Mouse (Mus musculus): Measurements from ENCODE around the gene Pkd1l1.

Pkd1l1 gene

DNA sequence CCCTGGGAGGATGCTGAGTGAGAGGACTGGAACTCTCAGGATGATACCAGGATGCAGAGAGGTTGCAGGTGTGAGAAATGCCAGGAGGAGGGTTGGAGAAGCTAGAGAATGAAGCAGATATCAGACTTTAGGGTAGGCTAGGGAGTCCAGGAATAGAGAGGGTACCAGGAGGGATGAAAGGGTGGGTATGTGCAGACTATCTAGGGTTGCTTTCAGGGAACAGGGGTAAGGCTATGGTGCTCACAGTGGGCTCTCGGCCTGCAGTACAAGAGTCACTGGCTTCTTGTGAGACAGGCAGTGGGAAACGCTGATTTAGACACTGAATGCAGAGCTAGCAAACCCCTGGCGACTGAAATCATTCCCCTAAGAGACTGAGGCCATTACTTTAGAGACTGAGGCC lies at the start of gene Pkd1l1:
Gene Pkd1l1, minus strand, starts transcription at position 101 of the 400 bp plus-strand sequence.
- DNase-seq: no peak

DNA sequence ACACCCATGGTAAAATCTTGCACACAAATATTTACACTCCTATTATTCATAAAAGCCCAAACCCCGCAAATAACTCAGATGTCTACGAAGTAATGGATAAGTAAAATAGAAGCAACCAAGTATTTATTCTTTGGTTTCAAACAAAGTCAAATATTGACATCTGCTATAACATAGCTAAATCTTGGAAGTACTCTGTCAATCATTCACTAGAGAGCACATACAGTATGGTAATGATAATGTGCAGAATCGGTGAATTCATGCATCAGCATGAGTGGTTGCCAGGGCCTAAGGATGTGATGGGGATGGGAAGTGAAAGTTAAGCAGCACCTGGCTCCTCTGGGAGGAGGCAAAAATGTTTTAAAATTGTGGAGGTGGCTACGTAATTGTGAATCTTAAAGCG lies 47.1 kb upstream of the Pkd1l1 start:
- no peak for DNase-seq

DNA sequence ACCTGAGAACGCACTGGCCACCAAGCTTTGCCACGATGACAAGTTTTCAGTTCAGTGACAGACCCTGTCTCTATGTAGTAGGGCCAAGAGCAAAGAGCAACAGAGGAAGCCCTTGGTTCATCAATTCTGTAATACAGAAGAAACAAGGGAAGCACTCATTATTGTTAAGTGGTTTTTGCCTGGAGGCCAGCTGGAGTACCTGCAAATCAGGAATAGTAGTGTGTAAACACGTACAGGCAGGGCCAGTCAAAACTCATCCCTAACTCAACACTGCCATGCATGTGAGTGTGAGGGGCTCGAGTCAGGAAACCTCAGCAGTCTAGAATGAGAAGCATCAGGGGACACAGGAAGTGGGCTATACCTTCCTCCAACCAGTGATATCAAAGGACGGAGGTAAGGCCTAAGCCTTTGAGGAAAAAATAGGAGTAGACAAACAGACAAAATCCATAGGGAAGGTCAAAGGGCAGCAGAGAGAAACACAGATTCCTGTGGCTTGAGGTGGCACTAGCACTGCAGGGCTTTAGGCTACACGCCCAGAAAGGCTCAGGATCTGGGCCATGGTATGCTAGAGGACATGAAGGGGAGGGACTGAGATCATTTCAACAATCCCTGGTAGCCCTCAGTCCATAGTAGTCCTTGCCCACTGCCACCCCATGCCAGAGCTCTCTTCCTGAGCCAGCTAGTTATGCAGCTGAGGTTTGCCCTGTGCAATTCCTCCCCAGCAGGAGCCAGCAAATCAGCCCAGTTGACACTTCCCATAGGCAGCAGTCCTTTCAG lies 45.6 kb upstream of the Pkd1l1 start:
- DNase-seq: no peak

GRCm38 (mm10) chr11:9014740-9015139 lies 41.7 kb upstream of the Pkd1l1 start:
- DNase-seq: no peak

DNA sequence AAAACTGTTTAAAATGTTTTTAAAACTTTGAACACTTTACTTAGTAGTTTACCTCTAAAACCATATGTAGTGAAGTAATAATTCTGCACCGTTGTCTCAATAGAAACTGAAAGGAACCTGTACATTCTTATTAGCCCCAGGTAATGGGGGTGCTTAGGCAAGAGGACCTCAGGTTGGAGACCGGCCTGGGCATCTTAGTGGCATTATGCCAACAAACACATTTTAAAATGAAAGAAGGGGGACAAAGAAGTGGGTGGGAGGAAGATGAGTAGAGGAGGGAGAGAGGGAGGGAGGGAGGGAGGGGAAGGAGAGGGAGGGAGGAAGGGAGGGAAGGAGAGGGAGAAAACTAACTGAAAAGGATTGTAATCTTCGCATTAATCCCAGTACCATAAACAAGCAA lies 38.3 kb upstream of the Pkd1l1 start:
- no peak for DNase-seq

- DNase-seq: peak; percentile 87
Observed at GRCm38 (mm10) chr11:9010853-9011339, 37.8 kb upstream of the Pkd1l1 start, which contains the start of gene Hus1. Gene Hus1 (minus strand): TSS chr11:9011191.

DNA sequence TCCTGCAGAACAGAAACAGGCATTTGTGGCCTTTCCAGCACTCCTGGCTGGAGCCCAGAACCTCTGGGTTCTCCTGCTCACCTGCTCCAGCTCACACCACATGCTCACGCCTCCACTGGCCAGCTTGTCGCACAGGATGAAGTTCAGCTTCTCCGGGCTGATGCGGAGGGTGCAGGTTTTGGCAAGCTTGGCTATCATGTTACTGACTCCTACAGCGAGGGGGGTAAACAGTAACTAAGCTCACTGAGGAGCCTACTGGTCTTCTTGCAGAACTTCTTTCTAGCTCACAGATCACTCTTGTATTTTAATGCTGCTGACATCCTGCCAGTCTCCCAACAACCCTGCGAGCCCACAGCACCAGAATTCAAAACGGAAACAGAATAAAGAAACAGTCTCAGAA lies 37.4 kb upstream of the Pkd1l1 start:
- no peak for DNase-seq

DNA sequence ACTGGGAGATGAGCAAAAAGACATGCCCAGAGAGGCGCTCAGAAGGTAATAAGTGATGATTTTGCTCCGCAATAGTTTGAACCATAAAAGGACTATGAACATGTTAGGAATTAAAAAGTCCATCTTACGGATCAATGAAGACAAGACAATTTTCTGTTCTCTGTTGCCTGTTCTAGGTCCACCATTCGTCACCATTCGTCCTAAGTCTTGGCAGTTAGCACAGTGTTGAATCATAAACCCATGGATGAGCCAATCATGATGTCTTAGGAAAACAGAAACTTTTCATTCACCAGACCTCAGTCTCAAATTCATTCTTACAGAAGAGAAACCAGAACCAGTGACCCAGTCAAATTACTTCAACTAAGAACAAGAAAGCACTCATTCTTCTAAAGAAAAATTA lies 35.7 kb upstream of the Pkd1l1 start:
- DNase-seq: no peak

DNA sequence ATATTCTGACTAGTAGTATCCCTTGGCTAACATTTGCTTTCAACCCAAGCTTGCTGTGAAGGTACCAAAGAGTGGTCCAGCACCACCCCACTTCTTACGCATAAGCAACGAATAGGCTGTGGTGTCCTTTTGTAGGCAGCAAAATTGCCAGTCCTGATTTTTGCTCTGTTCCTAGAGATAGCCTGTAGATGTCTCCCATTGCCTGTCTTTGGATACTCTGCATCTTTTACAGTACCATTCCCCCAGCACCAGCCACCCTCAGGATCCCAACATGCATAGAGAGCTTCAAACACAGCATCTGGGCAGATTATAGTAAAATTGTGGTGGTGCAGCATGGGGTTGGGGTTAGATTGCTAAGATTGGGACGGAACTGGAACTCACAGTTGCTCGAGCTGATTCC lies 15.0 kb upstream of the Pkd1l1 start:
- DNase-seq: no peak

- DNase-seq: no peak
Observed at GRCm38 (mm10) chr11:8986058-8986457, 13.0 kb upstream of the Pkd1l1 start.

GRCm38 (mm10) chr11:8983237-8983861 lies 10.3 kb upstream of the Pkd1l1 start:
- DNase-seq: peak; percentile 64

DNA sequence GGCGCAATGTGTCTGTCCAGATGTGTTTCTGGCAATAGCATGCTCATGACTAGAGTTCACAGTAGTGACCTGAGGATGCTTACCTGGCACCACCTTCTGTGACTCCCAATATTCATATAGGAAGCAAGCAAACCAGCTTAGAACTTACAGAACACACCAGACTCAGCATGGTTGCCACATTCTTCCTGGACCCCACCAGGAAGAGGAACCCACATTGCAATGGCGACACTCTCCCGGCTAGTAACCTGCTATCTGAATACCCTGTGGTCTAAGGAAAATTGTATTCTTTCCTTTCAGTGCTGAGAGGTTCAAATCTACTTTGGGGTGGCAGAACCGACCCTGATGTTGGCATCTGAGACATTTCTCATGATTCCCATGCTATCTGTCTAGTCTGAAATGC lies 5.1 kb upstream of the Pkd1l1 start:
- no peak for DNase-seq

DNA sequence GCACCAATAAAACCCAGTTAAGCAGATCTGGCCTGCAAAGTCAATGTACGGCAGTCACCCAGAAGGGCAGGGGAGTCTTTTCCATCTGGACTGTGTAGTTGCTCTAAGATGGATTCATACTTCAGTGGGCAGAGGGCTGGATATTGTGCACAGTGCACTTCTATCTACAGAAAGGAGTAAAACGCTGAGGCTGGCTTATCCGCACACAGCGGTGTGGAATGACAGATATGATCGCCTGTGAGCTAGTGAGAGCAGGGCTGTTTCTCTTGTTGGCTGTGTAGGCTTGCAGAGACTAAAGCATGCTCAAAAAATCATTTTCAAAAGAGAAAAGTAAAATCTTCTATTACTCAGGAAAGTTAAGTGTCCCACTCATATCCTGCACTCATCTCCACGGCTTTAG lies 973 bp downstream of the Pkd1l1 start:
- no peak for DNase-seq

DNA sequence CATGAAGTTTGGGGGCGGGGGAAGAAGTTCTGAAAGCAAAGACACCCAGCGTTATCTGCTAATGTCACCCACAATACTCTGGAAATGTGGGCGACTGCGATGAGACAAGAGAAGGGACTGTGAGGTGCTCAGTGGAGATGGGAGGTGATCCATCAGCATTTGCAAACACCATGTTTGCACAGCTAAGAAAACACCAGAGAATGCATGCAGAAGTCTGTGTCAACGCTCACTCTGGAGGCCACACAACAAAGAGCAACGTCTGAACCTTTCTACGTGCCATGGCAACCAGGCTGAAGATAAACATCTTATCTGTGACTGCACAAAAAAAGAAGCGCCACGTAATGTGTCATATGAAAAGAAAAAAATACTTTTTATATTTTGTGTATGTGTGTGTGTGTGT lies 2.6 kb downstream of the Pkd1l1 start:
- no peak for DNase-seq

GRCm38 (mm10) chr11:8968094-8968493 lies 5.0 kb downstream of the Pkd1l1 start:
- DNase-seq: no peak

GRCm38 (mm10) chr11:8958572-8958971 lies 14.5 kb downstream of the Pkd1l1 start:
- peak; percentile 8 for DNase-seq

- no peak for DNase-seq
Observed at GRCm38 (mm10) chr11:8958108-8958507, 15.0 kb downstream of the Pkd1l1 start.

DNA sequence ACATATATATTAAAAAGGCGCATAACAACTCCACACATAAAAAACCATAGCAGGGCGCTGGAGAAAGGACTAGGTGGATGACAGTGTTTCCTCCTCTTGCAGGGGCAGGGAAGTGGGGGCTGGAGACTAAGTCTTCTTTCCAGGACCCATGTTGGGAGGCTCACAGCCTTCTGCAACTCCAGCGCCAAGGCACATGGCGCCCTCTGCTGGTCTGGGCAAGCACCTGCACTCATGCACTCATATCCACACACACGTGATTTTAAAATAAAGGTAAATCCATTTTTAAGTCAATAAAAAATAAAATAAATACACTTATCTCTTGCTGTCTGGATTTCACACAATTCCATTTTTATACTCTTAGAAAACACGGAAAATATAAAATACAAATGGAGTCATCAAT lies 16.0 kb downstream of the Pkd1l1 start:
- DNase-seq: no peak

- DNase-seq: no peak
Observed at GRCm38 (mm10) chr11:8955678-8956077, 17.4 kb downstream of the Pkd1l1 start.

GRCm38 (mm10) chr11:8949765-8950430 lies 23.2 kb downstream of the Pkd1l1 start:
- DNase-seq: no peak

DNA sequence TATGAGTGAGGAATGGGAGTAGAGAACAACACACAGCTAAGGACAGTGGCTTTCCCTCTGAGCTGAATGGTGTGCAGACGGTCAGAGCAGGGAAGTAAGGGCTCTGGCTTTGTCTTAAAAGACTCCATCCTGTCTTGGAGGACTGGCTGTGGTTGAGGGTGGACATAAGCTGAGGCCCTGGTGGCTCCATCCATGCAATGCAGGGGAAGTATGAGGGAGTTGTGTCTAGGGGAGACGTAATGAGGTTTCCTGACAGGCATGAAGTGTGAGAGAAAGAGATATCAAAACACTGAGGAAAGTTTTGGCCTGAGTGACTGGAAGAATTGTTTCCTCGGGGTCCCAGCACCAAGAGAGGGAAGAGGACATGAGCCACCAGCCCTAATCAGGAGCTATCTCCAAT lies 24.2 kb downstream of the Pkd1l1 start:
- no peak for DNase-seq

GRCm38 (mm10) chr11:8944114-8944513 lies 29.0 kb downstream of the Pkd1l1 start:
- DNase-seq: no peak

DNA sequence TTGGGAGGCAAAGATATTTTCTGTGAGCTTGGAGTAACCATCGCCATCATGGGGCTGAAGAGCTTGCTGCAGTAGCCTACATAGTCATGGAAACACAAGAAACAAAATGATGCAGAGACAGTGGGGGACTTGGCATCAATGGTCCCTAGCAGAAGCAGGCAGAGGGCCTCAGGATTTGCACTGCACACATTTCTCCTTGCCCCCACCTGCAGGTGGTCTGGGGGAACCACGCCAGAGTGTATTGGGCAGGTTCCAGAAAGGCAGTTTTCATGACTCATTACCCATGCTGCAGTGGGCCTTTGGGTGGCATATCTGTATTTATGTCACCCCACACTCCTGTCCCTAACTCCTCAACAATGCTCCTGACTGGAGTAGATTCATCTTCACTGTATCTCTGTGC lies 30.6 kb downstream of the Pkd1l1 start:
- DNase-seq: no peak
